Mouse (Mus musculus): ENCODE measurements around the gene Olfr161.
"Not testable (repeated sequence)": the region's sequence is repeated elsewhere in the genome, so short reads cannot be mapped to it uniquely, and the experiment has no call there.

Gene Olfr161

DNA sequence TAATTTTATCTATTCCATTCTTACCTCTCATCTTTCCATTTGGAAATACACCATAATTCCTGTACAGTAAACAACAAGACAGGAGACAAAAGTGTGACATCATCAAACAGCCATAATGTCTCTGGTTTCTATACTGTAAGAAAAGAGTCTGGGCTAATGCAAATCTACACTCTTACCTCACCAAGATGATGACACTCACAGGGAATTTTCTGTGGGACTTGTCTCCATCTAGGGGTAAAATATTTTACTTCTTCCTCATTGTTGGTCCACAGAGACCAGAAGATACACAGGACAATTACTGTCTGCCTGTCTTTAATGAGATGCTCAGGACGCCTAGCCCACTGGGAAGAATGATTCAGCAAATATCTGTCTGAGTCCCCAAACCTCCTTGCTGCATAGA is at the start of gene Olfr161:
Gene Olfr161 (plus strand): TSS at position 352 of the 400 bp plus-strand sequence.
- DNase-seq (ENCODE audit: low spot score in 2 of 2): no peak

DNA sequence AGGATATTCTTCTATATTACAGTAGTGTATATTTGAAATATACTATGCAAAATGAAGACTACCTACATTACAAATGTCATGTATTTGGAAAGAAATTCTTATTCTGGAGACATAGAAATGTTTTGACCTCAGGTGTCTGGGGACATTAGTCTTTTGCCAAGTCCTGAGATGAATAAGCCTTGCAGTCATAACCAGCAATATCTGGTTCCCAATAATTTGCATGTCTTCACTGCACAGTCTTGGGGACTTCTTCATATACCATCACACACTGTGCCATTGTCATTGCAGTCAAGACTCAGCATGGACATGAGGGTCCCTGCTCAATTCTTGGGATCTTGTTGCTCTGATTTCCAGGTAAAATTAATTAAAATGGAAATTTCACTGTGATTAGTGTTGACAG is 27.3 kb upstream of the Olfr161 start:
- DNase-seq (ENCODE audit: low spot score in 2 of 2): no peak

DNA sequence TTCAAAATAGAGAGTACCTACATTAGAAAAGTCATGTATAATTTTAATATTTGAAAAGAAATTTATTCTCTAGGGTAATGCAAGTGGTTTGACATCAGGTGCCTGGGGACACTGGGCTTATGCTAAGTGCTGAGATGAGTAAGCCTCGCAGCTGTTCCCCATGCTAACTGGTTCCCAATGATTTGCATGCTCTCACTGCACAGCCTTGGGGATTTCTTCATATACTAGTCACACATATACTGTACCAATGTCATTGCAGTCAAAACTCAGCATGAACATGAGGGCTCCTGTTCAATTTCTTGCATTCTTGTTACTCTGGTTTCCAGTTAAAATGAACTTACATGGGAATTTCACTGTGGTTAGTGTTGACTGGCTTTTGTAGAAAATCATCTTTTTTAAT is 13.2 kb upstream of the Olfr161 start:
- not testable (repeated sequence) for DNase-seq (ENCODE audit: low spot score in 2 of 2)

DNA sequence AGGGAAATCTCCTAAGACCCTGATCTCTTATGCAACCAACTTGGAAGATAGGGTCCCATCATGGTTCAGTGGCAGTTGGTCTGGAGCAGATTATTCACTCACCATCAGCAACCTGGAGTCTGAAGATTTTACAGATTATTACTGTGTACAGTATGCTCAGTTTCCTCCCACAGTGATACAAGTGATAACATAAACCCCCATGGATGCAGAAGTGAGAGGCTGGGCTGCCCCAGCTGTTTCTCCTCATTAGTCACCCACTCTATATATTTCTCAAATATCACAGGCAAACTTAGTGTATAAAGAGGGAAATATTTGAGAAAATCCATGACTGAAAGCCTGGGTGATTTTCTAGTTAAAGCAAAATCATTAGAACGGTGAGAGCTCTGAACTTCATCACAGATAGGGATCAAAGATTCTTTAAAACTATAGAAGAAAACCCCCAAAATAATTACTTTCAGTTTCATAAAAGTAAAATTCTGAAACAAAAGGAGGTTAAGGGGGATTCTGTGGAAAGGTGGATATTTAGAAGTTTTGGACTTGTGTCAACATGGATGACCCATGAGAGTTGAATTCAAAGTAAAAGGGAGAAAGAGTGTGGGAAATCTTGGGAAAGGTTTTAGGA is 12.5 kb upstream of the Olfr161 start:
- not testable (repeated sequence) for DNase-seq (ENCODE audit: low spot score in 2 of 2)

DNA sequence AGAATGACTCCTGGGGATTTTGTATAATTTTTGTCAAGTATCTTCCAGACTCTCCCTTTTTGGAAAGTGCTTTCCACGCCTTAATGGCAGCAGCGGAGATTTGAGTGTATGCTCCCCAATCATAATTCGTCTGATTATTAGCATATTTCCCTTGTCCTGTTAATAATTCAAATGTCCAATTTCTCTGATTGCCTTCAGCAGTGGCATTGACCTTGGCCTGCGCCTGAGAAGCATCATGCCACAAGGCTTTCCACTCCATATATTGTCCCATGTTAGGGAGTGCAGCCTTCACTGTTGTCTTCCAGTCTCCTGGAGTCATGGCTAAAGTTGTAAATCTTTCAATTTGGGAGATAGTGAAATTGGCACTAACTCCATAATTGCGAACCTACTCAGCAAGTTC is 40.5 kb downstream of the Olfr161 start:
- DNase-seq (ENCODE audit: low spot score in 2 of 2): not testable (repeated sequence)

DNA sequence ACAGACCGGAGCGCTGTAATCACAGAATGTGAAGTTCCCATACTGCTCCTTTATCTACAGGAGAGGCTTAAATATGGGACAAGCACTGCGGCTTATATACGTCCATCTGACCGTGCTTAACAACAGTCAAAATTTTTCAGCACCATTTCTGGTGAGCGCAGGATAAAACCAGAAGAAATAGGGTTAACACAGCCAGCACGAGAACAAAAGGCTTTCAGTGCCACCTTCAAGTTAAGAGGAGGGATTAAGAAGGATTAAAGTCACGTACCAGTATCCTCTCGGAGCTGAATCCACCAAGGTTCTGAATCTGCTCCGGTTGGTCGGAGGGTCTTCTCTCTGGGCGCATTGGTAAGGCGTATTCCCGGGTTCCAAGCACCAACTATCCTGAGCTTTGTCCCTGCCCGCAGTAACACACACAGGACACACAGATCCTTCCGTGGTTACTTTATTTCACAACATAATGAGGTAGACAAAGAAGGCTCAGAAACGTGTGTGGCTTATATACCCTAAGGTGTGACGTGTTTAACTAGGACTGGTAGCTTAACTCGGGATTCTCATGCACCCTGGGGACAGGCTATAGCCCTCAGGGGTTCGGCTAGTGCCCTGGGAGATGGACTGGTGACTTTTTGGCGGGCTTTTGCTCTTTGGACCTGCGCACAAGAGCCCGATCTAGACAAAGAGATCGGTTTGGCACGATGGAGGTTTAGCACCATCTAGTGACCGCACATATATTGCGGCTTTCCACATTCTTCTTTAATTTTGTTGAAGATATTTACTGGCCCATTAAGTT is 41.9 kb downstream of the Olfr161 start:
- not testable (repeated sequence) for DNase-seq (ENCODE audit: low spot score in 2 of 2)

All from frontal cortex, postnatal 36 days (tissue).